In the genomic region with DNA sequence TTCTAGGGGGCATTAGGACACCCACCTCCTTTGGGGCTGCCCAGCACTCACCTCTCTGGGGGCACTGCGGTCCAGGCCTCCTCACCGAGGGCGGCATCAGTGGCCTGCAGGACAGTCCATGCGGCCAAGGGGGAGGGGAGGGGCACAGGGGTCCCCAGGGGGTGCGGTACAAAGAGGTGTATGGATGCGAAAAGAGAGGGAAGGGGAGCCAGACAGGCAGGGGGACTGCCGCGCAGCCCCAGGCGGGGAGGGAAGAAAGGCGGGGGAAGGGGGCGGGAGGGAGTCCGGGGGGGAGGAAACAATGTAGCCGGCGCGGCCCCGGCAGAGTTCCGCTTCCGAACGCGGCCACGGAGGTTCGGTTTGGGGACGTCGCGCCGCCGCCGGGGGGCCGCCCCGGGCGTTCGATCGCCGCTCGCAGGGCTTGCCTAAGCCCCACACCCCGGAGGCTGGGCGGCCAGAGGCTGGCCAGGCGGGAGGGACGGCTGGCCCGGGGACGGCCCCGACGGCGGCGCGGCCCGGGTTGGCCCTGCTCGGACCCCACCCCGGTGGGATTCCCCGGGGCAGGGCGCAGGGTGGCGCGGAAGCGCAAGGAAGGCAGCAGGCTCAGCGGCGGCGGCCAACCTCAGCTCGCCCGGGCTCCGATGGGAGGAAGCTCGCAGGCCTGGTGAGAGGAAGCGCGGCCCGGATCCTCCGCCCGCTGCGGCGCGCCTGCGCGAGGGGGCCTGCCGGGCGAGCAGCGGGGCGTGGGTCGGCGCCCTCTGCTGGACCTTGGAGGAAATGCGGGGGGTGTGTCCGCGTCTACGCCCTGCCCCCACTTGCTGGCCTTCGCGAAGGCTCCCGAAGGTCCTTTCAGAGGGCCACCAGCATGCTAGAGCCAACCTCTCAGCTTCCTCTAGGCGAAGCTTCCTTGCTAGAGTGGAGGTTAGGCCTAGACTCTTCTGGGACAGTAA, we compare ENCODE assay signal across 8 mouse cellular contexts. TPM values are rescaled to one million over a fixed set of nuclear protein-coding genes. Genes with fewer than 3 reads are reported as not detected.
A peak's percentile ranks its signal among the peaks of the same experiment; 100 is the strongest.
DNase-seq lines count a peak whose midpoint lies in the region; ATAC-seq and TF ChIP-seq lines count a peak whose summit lies in the region.

No protein-coding gene starts in this region.

- peak overlapping the region; percentile 96 for H3K27ac ChIP-seq in gastrocnemius, adult 2 months
- H3K27ac ChIP-seq in hindbrain, postnatal 0 days: peak overlapping the region; percentile 89
- H3K27ac ChIP-seq in left cerebral cortex, adult 2 months: peak overlapping the region; percentile 96
- peak overlapping the region; percentile 97 for H3K27ac ChIP-seq in macrophage

- H3K4me3 ChIP-seq in gastrocnemius, adult 2 months: peak overlapping the region; percentile 98
- peak overlapping the region; percentile 95 for H3K4me3 ChIP-seq in hindbrain, postnatal 0 days (ENCODE audit: low read length)
- peak overlapping the region; percentile 95 for H3K4me3 ChIP-seq in left cerebral cortex, adult 2 months
- H3K4me3 ChIP-seq in macrophage (ENCODE audit: inconsistent target): peak overlapping the region; percentile 92

- WGBS in hindbrain, postnatal 0 days: under 1% methylated on average over 48 of the region's 85 CpGs
- WGBS in macrophage (ENCODE audit: missing documents): under 1% methylated on average over 72 of the region's 85 CpGs

- peak overlapping the region; percentile 95 for H3K4me2 ChIP-seq in hindbrain, postnatal 0 days (ENCODE audit: low read depth, low read length)

- peaks cover 26% of the 10 kb centered on the region for H3K4me1 ChIP-seq in hindbrain, postnatal 0 days (ENCODE audit: insufficient read depth, low read length)

- no peak; the same call in 1 of the 2 replicates for TF ChIP-seq CTCF in gastrocnemius, adult 2 months (IDR thresholded peaks at IDR 0.05)
- TF ChIP-seq CTCF in hindbrain, postnatal 0 days (IDR thresholded peaks at IDR 0.05; ENCODE audit: low read depth): peak; percentile 75
- TF ChIP-seq CTCF in left cerebral cortex, adult 2 months (IDR thresholded peaks at IDR 0.05): peak; percentile 98

- peaks cover 48% of the 10 kb centered on the region for H3K79me2 ChIP-seq in macrophage (ENCODE audit: inconsistent target)

- no peaks in the 10 kb centered on the region for H3K27me3 ChIP-seq in hindbrain, postnatal 0 days (ENCODE audit: insufficient read depth, low read length)

- 0 out of 2 replicates have a peak, but pooled peaks cover 4% of the 10 kb centered on the region for H3K36me3 ChIP-seq in hindbrain, postnatal 0 days (ENCODE audit: insufficient read depth, low read length)
- 0 out of 2 replicates have a peak, but pooled peaks cover 5% of the 10 kb centered on the region for H3K36me3 ChIP-seq in macrophage (ENCODE audit: inconsistent target)

- H3K9ac ChIP-seq in hindbrain, postnatal 0 days (replicated peaks; ENCODE audit: low read length): peak overlapping the region; percentile 98

- peak; percentile 34 for ATAC-seq in activated CD4-positive, CD25-positive, alpha-beta regulatory T cell, adult 4 months
- ATAC-seq in common myeloid progenitor, adult 5-6 weeks (replicated peaks; ENCODE audit: low read depth, poor library complexity, severe bottlenecking): peak; percentile 49
- peak; percentile 86 for ATAC-seq in hindbrain, postnatal 0 days

- intact Hi-C loops in gastrocnemius, adult 2 months (cut with DNase I): loop anchor here (1.0 to 5.0 kb wide), 2 partner anchors 16 to 103 kb away; no protein-coding TSS in a partner anchor
- intact Hi-C loops in left cerebral cortex, adult 2 months (cut with DNase I): no loop called here

- no peaks in the 10 kb centered on the region for H3K9me3 ChIP-seq in hindbrain, postnatal 0 days (ENCODE audit: low read length)

- peak; percentile 96 for DNase-seq in gastrocnemius, adult 2 months
- peak; percentile 94 for DNase-seq in hindbrain, postnatal 0 days (ENCODE audit: low spot score)
- peak; percentile 93 to 95 for DNase-seq in left cerebral cortex, adult 2 months (ENCODE audit: extremely low spot score in 1 of 2, low spot score in 2 of 2)
- peak; percentile 86 for DNase-seq in retina, postnatal 7 days (ENCODE audit: low read depth, low spot score)
- peak; percentile 87 to 92 for DNase-seq in urinary bladder, adult 18-20 months (ENCODE audit: low spot score in 2 of 2)

RNA-seq across cellular contexts. Expression of a gene that starts 8.2 kb away (rescaled TPM):
- 100 to 1,000 TPM; 118 to 146 TPM for polyA plus RNA-seq in activated CD4-positive, CD25-positive, alpha-beta regulatory T cell, adult 4 months (2017; shearing (Covaris generic))
- total RNA-seq in common myeloid progenitor, adult 5-6 weeks (2017): 134 and 190 TPM in 2 replicates
- 10 to 100 TPM in 1 of 2 experiments, 1 to 10 TPM in 1; 7.1 to 14.0 TPM for total RNA-seq in gastrocnemius, adult 2 months (2021)
- 128 and 129 TPM in 2 replicates for total RNA-seq in hindbrain, postnatal 0 days (2014; rRNA removed)
- 39.4 and 44.4 TPM in 2 replicates for polyA plus RNA-seq in hindbrain, postnatal 0 days (2015; fragmentation: Nextera tagmentation; extraction: Ambion mirVana)
- total RNA-seq in left cerebral cortex, adult 2 months (2021): 10 to 100 TPM; 32.9 to 39.6 TPM
- total RNA-seq in macrophage (2018; cell fraction: chromatin; rRNA removed): 100 to 1,000 TPM in 23 of 26 experiments, 10 to 100 TPM in 3; 76.7 to 430 (median 253) TPM
- 100 to 1,000 TPM; 132 to 295 (median 192) TPM for total RNA-seq in macrophage (2018; cell fraction: cytosol; rRNA removed)
- total RNA-seq in macrophage (2018; cell fraction: nucleus; rRNA removed): 100 to 1,000 TPM in 23 of 26 experiments, 10 to 100 TPM in 3; 70.9 to 301 (median 184) TPM
- 144 to 160 TPM (median 149 TPM) in 3 replicates for polyA plus RNA-seq in macrophage (2018)

RNA-seq across cellular contexts. Expression of a gene that starts 24.6 kb away (rescaled TPM):
- not detected for polyA plus RNA-seq in activated CD4-positive, CD25-positive, alpha-beta regulatory T cell, adult 4 months (2017; shearing (Covaris generic))
- not detected in 2 replicates for total RNA-seq in common myeloid progenitor, adult 5-6 weeks (2017)
- not detected for total RNA-seq in gastrocnemius, adult 2 months (2021)
- total RNA-seq in hindbrain, postnatal 0 days (2014; rRNA removed): not detected in 2 replicates
- polyA plus RNA-seq in hindbrain, postnatal 0 days (2015; fragmentation: Nextera tagmentation; extraction: Ambion mirVana): not detected in 2 replicates
- not detected for total RNA-seq in left cerebral cortex, adult 2 months (2021)
- total RNA-seq in macrophage (2018; cell fraction: chromatin; rRNA removed): 1 to 10 TPM in 2 of 26 experiments, under 1 TPM in 6, not detected in 18; 0.42 to 1.8 (median 0.63) TPM
- under 1 TPM in 1 of 26 experiments, not detected in 25; 0.05 TPM for total RNA-seq in macrophage (2018; cell fraction: cytosol; rRNA removed)
- 1 to 10 TPM in 1 of 26 experiments, under 1 TPM in 5, not detected in 20; 0.28 to 1.3 (median 0.75) TPM for total RNA-seq in macrophage (2018; cell fraction: nucleus; rRNA removed)
- not detected in 3 replicates for polyA plus RNA-seq in macrophage (2018)

RNA-seq across cellular contexts. Expression of a gene that starts 38.3 kb away (rescaled TPM):
- not detected for polyA plus RNA-seq in activated CD4-positive, CD25-positive, alpha-beta regulatory T cell, adult 4 months (2017; shearing (Covaris generic))
- total RNA-seq in common myeloid progenitor, adult 5-6 weeks (2017): not detected in 2 replicates
- total RNA-seq in gastrocnemius, adult 2 months (2021): not detected
- total RNA-seq in hindbrain, postnatal 0 days (2014; rRNA removed): not detected in 2 replicates
- not detected in 2 replicates for polyA plus RNA-seq in hindbrain, postnatal 0 days (2015; fragmentation: Nextera tagmentation; extraction: Ambion mirVana)
- total RNA-seq in left cerebral cortex, adult 2 months (2021): not detected
- not detected for total RNA-seq in macrophage (2018; cell fraction: chromatin; rRNA removed)
- not detected for total RNA-seq in macrophage (2018; cell fraction: cytosol; rRNA removed)
- total RNA-seq in macrophage (2018; cell fraction: nucleus; rRNA removed): not detected
- not detected in 3 replicates for polyA plus RNA-seq in macrophage (2018)

RNA-seq across cellular contexts. Expression of a gene that starts 39.1 kb away (rescaled TPM):
- not detected for polyA plus RNA-seq in activated CD4-positive, CD25-positive, alpha-beta regulatory T cell, adult 4 months (2017; shearing (Covaris generic))
- not detected in 2 replicates for total RNA-seq in common myeloid progenitor, adult 5-6 weeks (2017)
- not detected for total RNA-seq in gastrocnemius, adult 2 months (2021)
- 0.10 TPM in 1 of 2 replicates, not detected in the other for total RNA-seq in hindbrain, postnatal 0 days (2014; rRNA removed)
- polyA plus RNA-seq in hindbrain, postnatal 0 days (2015; fragmentation: Nextera tagmentation; extraction: Ambion mirVana): 0.79 and 1.2 TPM in 2 replicates
- 1 to 10 TPM; 9.1 to 9.6 TPM for total RNA-seq in left cerebral cortex, adult 2 months (2021)
- total RNA-seq in macrophage (2018; cell fraction: chromatin; rRNA removed): under 1 TPM in 3 of 26 experiments, not detected in 23; 0.46 to 0.98 (median 0.76) TPM
- total RNA-seq in macrophage (2018; cell fraction: cytosol; rRNA removed): not detected
- total RNA-seq in macrophage (2018; cell fraction: nucleus; rRNA removed): 1 to 10 TPM in 4 of 26 experiments, under 1 TPM in 2, not detected in 20; 0.56 to 1.2 (median 1.0) TPM
- not detected in 3 replicates for polyA plus RNA-seq in macrophage (2018)

RNA-seq across cellular contexts. Expression of a gene that starts 42.5 kb away (rescaled TPM):
- polyA plus RNA-seq in activated CD4-positive, CD25-positive, alpha-beta regulatory T cell, adult 4 months (2017; shearing (Covaris generic)): not detected
- total RNA-seq in common myeloid progenitor, adult 5-6 weeks (2017): 0.50 TPM in 1 of 2 replicates, not detected in the other
- total RNA-seq in gastrocnemius, adult 2 months (2021): under 1 TPM; 0.36 to 0.53 TPM
- 0.05 and 0.07 TPM in 2 replicates for total RNA-seq in hindbrain, postnatal 0 days (2014; rRNA removed)
- 0.10 and 0.24 TPM in 2 replicates for polyA plus RNA-seq in hindbrain, postnatal 0 days (2015; fragmentation: Nextera tagmentation; extraction: Ambion mirVana)
- total RNA-seq in left cerebral cortex, adult 2 months (2021): under 1 TPM; 0.16 TPM
- total RNA-seq in macrophage (2018; cell fraction: chromatin; rRNA removed): not detected
- total RNA-seq in macrophage (2018; cell fraction: cytosol; rRNA removed): under 1 TPM in 3 of 26 experiments, not detected in 23; 0.03 to 0.07 (median 0.06) TPM
- under 1 TPM in 2 of 26 experiments, not detected in 24; 0.18 to 0.62 TPM for total RNA-seq in macrophage (2018; cell fraction: nucleus; rRNA removed)
- not detected in 3 replicates for polyA plus RNA-seq in macrophage (2018)

Comparison
In these comparisons a context has a peak if more than half of its experiments do, and no peak if none do; other contexts are left out.
1. Peak in every context shown above with its lines: DNase-seq, ATAC-seq, H3K4me3 ChIP-seq and H3K27ac ChIP-seq.
2. ATAC-seq: peak in every context shown above with its lines; median percentile 86 in hindbrain, postnatal 0 days; 49 in common myeloid progenitor, adult 5-6 weeks; 34 in activated CD4-positive, CD25-positive, alpha-beta regulatory T cell, adult 4 months.